Mouse (Mus musculus) kidney, adult 11 months (tissue): ENCODE measurements around the gene Tet3.

Experiments used
- DNase-seq: peaks from one replicate; pipeline ENCODE4 v3.0.0; 2022

The Tet3 gene

DNA sequence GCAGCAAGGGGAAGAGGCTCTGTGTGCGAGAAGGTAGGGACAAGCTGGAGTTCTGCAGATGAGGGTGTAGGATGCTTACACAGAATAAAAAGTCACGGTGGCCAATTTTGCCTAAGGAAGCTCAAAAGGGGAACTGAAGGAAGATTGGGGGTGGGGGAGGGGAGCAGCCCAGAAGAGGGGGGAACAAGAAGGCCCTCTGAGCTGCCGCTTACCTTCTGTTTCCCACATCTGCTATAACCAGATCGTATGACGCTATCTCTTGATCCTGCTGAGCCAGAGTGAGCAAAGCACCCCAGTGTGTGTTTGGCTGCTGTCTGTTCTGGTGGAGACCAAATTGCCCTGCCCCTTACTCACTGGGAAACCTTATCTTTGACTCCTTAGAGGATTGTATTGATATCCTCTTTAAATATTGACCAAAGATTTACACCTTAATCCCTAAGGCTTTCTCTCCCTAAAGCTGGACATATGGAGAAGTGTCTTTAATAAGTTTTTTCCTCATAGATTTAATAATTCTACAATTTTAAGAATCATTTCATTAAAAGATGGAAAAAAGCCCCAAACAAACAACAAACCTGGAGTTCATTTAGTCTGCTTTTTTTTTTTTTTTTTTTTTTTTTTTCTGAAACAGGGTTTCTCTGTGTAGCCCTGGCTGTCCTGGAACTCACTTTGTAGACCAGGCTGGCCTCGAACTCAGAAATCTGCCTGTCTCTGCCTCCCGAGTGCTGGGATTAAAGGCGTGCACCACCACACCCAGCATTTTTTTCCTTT, 135.0 kb downstream of the Tet3 start:
- no peak for DNase-seq

DNA sequence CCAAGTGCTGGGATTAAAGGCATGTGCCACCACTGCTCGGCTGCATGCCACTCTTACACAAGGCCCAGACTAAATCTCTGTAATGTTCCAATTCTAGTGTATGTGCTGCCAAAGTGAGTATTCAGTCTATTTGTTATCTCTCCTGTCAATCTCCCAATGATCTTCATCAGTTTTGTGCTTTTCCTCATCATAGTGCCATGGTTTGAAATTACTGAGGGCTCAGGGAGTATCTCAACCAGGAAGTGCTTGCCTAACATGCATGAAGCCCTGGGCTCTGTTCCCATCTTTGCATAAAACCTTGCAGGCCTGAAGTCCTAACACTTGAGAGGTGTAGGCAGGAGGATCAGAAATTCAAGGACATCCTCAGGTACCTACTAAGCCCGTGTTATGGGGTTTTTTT, 136.1 kb downstream of the Tet3 start:
- no peak for DNase-seq

DNA sequence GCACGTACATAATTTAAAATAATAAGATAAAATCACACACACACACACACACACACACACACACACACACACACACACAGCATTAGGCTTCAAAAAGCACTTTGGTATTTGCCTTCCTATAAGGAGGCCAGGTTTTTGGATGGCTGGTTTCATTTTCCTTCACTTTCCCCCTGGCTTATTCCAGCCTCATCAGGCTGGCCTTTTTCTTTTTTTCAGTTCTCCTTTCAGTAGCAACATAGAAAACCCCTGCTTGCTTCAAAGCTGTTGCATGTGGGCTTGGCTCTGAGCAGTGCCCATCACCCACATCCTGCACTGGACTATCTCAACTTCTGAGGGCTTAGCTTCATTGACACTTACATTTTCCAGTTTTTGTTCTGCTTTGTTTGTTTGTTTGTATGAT, 137.0 kb downstream of the Tet3 start:
- DNase-seq = no peak

DNA sequence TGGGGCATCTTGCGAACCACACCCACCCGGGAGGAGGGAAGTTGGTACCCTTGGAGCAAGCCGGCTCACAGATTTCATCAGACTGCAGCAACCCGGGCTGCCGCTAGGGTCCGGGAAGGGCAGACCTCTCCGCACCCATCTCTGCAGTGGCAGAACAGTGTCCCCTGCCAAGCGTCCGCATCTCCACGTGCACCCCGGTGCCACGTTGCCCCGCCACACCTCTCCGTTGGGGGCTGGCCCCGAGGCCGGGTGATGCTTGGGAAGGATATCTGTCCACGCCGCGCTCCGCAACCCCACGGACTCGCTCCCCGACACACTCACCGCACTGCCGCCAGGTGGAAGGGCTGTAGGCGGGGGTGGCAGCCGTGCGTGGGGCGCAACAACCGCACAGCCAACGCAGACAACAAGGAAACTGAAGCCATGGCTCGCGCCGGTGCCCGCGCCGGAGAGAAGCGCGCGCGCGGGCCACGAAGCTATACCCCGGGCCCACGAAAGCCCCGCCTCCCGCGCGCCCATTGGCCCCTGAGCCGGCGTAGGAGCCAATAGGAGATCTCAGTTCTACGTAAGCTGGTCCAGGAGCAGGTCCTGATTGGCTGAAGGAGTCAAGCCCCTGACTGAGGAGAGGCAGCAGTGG, 141.7 kb downstream of the Tet3 start:
- peak; percentile 90 for DNase-seq

DNA sequence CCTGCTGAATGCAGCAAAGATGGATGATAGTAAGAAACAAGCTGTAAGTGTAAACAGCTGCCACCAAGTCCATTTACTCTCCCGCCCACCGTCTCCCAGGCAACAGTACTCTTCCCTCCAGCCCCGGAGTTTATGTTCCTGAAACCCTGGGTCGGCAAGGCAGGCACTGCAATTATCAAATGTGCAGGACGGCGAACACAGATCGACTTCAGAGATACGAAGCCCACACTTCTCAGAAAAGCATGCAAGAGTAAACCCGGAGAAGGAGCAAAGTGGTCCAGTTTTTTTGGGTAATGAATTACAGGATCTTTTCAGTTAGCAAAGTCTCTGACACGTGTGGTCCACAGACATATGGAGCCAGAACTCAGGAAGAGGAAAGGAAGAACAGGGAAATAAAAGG, 142.9 kb downstream of the Tet3 start:
- DNase-seq = no peak

DNA sequence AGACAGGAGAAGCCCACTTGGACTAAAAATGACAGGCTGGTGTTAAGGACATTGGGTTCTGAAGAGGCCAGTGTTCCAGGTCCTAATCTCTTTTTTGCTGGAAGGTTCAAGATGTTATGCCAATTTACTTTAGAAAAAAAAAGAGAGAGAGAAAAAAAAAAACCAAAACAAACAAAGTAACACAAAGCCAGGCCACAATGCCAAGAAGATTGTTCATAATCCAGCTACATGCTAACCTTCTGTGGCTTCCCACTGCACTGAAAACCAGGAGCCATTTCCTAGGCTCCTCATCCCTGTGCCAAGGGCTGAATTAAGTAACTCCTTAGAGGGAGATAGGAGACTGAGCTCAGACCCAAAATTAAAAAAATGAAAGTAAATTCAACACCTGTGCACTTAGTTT, 143.6 kb downstream of the Tet3 start:
- DNase-seq = no peak

DNA sequence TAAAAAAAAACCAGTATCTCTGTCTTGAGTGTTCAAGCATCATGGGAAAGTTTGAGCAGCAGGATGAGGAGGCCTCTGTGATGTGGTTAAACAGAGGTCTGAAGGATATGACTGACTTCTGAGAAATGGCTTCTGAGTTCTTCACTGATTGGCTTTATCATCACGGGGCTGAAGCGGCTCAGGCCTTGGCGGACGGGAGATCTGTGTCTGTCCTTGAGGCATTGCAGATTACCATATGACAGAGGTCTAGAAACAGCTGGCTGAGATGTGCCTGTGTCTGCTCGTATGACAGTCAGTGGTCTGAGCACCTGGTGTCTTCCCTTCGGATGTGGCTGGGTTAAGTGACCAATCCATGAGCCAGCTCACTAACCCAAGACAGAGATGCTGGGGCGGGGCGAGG, 146.4 kb downstream of the Tet3 start:
- no peak for DNase-seq
